Mouse (Mus musculus) thymus, postnatal 4 days (tissue): ENCODE results near the gene Gm4027.
"Not testable (repeated sequence)": the region's sequence is repeated elsewhere in the genome, so short reads cannot be mapped to it uniquely, and the experiment has no call there.

ENCODE experiments used
- DNase-seq: peaks from one replicate; pipeline ENCODE4 v3.0.0; 2021

Gm4027 gene

GRCm38 (mm10) chr12:87618569-87618968 lies at the start of gene Gm4027:
Gm4027 (plus strand) TSS chr12:87618869.
- not testable (repeated sequence) for DNase-seq

GRCm38 (mm10) chr12:87601388-87601787 lies 17.3 kb upstream of the Gm4027 start:
- not testable (repeated sequence) for DNase-seq

- not testable (repeated sequence) for DNase-seq
Observed at GRCm38 (mm10) chr12:87602388-87602787, 16.3 kb upstream of the Gm4027 start, which contains the start of gene Oog1. Oog1 (plus strand) TSS chr12:87602688.

GRCm38 (mm10) chr12:87644520-87644919 lies 25.9 kb downstream of the Gm4027 start, which contains the start of gene Gm16381:
Gm16381 (minus strand) TSS chr12:87644620.
- not testable (repeated sequence) for DNase-seq

GRCm38 (mm10) chr12:87652916-87653703 lies 34.4 kb downstream of the Gm4027 start:
- DNase-seq = not testable (repeated sequence)
